8 mouse cellular contexts compared by ENCODE assay signal in the genomic region with DNA sequence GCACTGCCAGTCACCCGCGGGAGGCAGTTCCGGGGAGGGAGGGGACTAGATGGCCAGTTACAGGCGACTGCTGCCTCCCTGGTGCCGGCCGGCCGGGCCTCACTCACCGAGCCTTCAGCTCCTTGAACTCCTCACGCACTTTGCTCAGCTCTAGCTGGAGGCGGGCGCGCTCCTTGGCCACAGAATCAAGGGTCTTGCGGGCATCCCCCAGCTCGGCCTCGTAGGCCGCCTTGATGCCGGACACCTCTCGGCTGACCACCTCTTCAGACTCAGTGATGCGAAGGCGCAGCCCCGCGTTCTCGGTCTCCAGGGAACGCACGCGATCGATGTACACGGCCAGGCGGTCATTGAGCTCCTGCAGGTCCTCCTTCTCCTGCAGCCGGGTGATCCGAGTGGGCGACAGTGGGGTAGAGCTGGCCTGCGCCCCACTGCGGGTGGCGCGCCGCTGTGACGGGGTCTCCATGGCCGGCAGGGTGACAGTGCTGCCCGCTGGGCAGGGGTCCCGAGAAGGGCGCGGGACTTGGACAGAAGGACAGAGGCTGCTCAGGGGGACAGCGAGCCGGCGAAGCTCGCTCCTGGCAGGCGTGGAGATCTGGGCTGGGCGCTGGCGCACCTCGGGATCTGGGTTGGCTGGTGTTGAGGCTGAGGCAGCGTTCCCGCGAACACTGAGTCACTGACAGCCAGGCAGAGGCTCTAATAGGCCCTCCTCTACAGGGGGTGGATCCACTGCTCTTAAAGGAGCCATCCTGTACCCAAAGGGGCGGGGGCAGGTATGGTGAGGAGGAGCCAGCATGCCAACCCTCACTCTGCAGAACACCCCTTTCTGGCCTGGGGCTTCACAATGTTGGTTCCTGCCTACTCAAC. TPM values are rescaled to one million over a fixed set of nuclear protein-coding genes. Genes with fewer than 3 reads are reported as not detected.
A peak's percentile ranks its signal among the peaks of the same experiment; 100 is the strongest.
DNase-seq lines count a peak whose midpoint lies in the region; ATAC-seq and TF ChIP-seq lines count a peak whose summit lies in the region.

No protein-coding gene starts in this region.

- peak; percentile 79 for ATAC-seq in embryonic facial prominence, embryonic 11.5 days (replicated peaks; ENCODE audit: insufficient number of reproducible peaks, low FRiP score, low TSS enrichment, low read depth)
- ATAC-seq in granulocyte monocyte progenitor cell, adult 5-6 weeks (replicated peaks; ENCODE audit: poor library complexity, severe bottlenecking) = peak; percentile 44
- ATAC-seq in intestine, postnatal 0 days = peak; percentile 93

- H3K4me3 ChIP-seq in embryonic facial prominence, embryonic 11.5 days (ENCODE audit: low read depth, low read length) = peak overlapping the region; percentile 60
- H3K4me3 ChIP-seq in intestine, postnatal 0 days (ENCODE audit: low read depth, low read length) = peak overlapping the region; percentile 61
- peak overlapping the region; percentile 71 for H3K4me3 ChIP-seq in small intestine, adult 2 months (ENCODE audit: low read depth, low read length)

- peak; percentile 97 for TF ChIP-seq POLR2A in small intestine, adult 2 months (IDR thresholded peaks at IDR 0.05; ENCODE audit: low read depth, low read length)

- peak overlapping the region; percentile 56 for H3K9ac ChIP-seq in embryonic facial prominence, embryonic 11.5 days (replicated peaks; ENCODE audit: low read length)
- H3K9ac ChIP-seq in intestine, postnatal 0 days (ENCODE audit: low read depth, low read length) = peak overlapping the region; percentile 69

- WGBS in embryonic facial prominence, embryonic 11.5 days = 2% methylated on average over 54 of the region's 55 CpGs
- under 1% methylated on average over 55 of the region's 55 CpGs for WGBS in intestine, postnatal 0 days
- under 1% methylated on average over 55 of the region's 55 CpGs for WGBS in small intestine, adult 2 months

- peak overlapping the region; percentile 100 for H3K4me2 ChIP-seq in embryonic facial prominence, embryonic 11.5 days (ENCODE audit: low read depth, low read length)
- H3K4me2 ChIP-seq in intestine, postnatal 0 days (replicated peaks; ENCODE audit: low read depth) = peak overlapping the region; percentile 86

- peaks cover 8% of the 10 kb centered on the region; the same call in 1 of the 2 replicates for H3K4me1 ChIP-seq in embryonic facial prominence, embryonic 11.5 days (ENCODE audit: control insufficient read depth, insufficient read depth, low read length)
- peaks cover 7% of the 10 kb centered on the region for H3K4me1 ChIP-seq in intestine, postnatal 0 days (replicated peaks; ENCODE audit: control insufficient read depth, insufficient read depth, low read length)
- H3K4me1 ChIP-seq in small intestine, adult 2 months (ENCODE audit: control insufficient read depth, insufficient read depth, insufficient read length, low read length) = peaks cover 23% of the 10 kb centered on the region

- intact Hi-C loops in left cerebral cortex, postnatal 36 days (cut with DNase I) = no loop called here

- H3K27me3 ChIP-seq in embryonic facial prominence, embryonic 11.5 days (ENCODE audit: control insufficient read depth, insufficient read depth, low read length) = 0 out of 2 replicates have a peak, but pooled peaks cover 3% of the 10 kb centered on the region
- no peaks in the 10 kb centered on the region for H3K27me3 ChIP-seq in intestine, postnatal 0 days (replicated peaks; ENCODE audit: control insufficient read depth, insufficient read depth, low read length)
- H3K27me3 ChIP-seq in small intestine, adult 2 months (ENCODE audit: control insufficient read depth, insufficient read depth, low read length) = no peaks in the 10 kb centered on the region

- H3K27ac ChIP-seq in embryonic facial prominence, embryonic 11.5 days (replicated peaks; ENCODE audit: low read depth, low read length) = 0 out of 2 replicates have a peak overlapping the region, but pooled peaks have one; percentile 13
- H3K27ac ChIP-seq in intestine, postnatal 0 days (ENCODE audit: low read depth, low read length) = peak overlapping the region; percentile 83
- peak overlapping the region; percentile 79 for H3K27ac ChIP-seq in small intestine, adult 2 months (ENCODE audit: insufficient read depth, low read depth, low read length)

- no peaks in the 10 kb centered on the region for H3K36me3 ChIP-seq in embryonic facial prominence, embryonic 11.5 days (replicated peaks; ENCODE audit: control insufficient read depth, insufficient read depth, low read depth, low read length)
- H3K36me3 ChIP-seq in intestine, postnatal 0 days (ENCODE audit: control insufficient read depth, insufficient read depth) = peaks cover 5% of the 10 kb centered on the region; the same call in 1 of the 2 replicates
- H3K36me3 ChIP-seq in small intestine, adult 2 months (ENCODE audit: control insufficient read depth, insufficient read depth, low read length) = peaks cover 6% of the 10 kb centered on the region; the same call in 1 of the 2 replicates

- no peaks in the 10 kb centered on the region for H3K9me3 ChIP-seq in embryonic facial prominence, embryonic 11.5 days (replicated peaks; ENCODE audit: control insufficient read depth, low read length)
- H3K9me3 ChIP-seq in intestine, postnatal 0 days (ENCODE audit: control insufficient read depth) = no peaks in the 10 kb centered on the region

- DNase-seq in 3134 (ENCODE audit: extremely low read depth, insufficient read length, low spot score) = peak; percentile 94
- peak; percentile 94 for DNase-seq in adrenal gland, postnatal 25 days
- DNase-seq in embryonic facial prominence, embryonic 11.5 days (ENCODE audit: low spot score) = peak; percentile 80
- peak; percentile 93 for DNase-seq in left cerebral cortex, postnatal 36 days (ENCODE audit: low spot score in 2 of 2)
- DNase-seq in mesoderm, embryonic 11.5 days (ENCODE audit: low read depth, low spot score) = peak; percentile 70

- TF ChIP-seq CTCF in intestine, postnatal 0 days (IDR thresholded peaks at IDR 0.05; ENCODE audit: low read depth) = no peak
- TF ChIP-seq CTCF in small intestine, adult 2 months (IDR thresholded peaks at IDR 0.05; ENCODE audit: extremely low read depth, insufficient read length, insufficient replicate concordance, low read depth, low read length) = no peak

RNA-seq across cellular contexts. Expression of a gene that starts 6.9 kb away (rescaled TPM):
- total RNA-seq in adrenal gland, postnatal 25 days (2021) = 90.6 and 91.1 TPM in 2 replicates
- 28.7 and 30.5 TPM in 2 replicates for polyA plus RNA-seq in embryonic facial prominence, embryonic 11.5 days (2014; fragmentation: Nextera tagmentation; extraction: Ambion mirVana)
- not detected in 2 replicates for total RNA-seq in granulocyte monocyte progenitor cell, adult 5-6 weeks (2014; fragmentation: Nextera tagmentation)
- 0.41 and 1.6 TPM in 2 replicates for total RNA-seq in granulocyte monocyte progenitor cell, adult 5-6 weeks (2017)
- 92.5 and 96.5 TPM in 2 replicates for polyA plus RNA-seq in intestine, postnatal 0 days (2015; fragmentation: Nextera tagmentation; extraction: Ambion mirVana)
- total RNA-seq in left cerebral cortex, postnatal 36 days (2021) = 10 to 100 TPM; 47.1 to 57.3 TPM
- 209 and 353 TPM in 2 replicates for polyA plus RNA-seq in small intestine, adult 2 months (2012; rRNA removed)

RNA-seq across cellular contexts. Expression of a gene that starts 29.3 kb away (rescaled TPM):
- total RNA-seq in adrenal gland, postnatal 25 days (2021) = 3.3 and 3.5 TPM in 2 replicates
- 40.1 and 41.0 TPM in 2 replicates for polyA plus RNA-seq in embryonic facial prominence, embryonic 11.5 days (2014; fragmentation: Nextera tagmentation; extraction: Ambion mirVana)
- 3.8 and 5.1 TPM in 2 replicates for total RNA-seq in granulocyte monocyte progenitor cell, adult 5-6 weeks (2014; fragmentation: Nextera tagmentation)
- 1.7 and 2.5 TPM in 2 replicates for total RNA-seq in granulocyte monocyte progenitor cell, adult 5-6 weeks (2017)
- polyA plus RNA-seq in intestine, postnatal 0 days (2015; fragmentation: Nextera tagmentation; extraction: Ambion mirVana) = 2.8 TPM in 2 replicates
- 1 to 10 TPM; 2.6 to 2.9 TPM for total RNA-seq in left cerebral cortex, postnatal 36 days (2021)
- 0.41 and 0.60 TPM in 2 replicates for polyA plus RNA-seq in small intestine, adult 2 months (2012; rRNA removed)

RNA-seq across cellular contexts. Expression of a gene that starts 41.9 kb away (rescaled TPM):
- 6.0 and 6.2 TPM in 2 replicates for total RNA-seq in adrenal gland, postnatal 25 days (2021)
- 5.3 and 6.5 TPM in 2 replicates for polyA plus RNA-seq in embryonic facial prominence, embryonic 11.5 days (2014; fragmentation: Nextera tagmentation; extraction: Ambion mirVana)
- 24.0 and 38.5 TPM in 2 replicates for total RNA-seq in granulocyte monocyte progenitor cell, adult 5-6 weeks (2014; fragmentation: Nextera tagmentation)
- total RNA-seq in granulocyte monocyte progenitor cell, adult 5-6 weeks (2017) = 25.1 and 35.7 TPM in 2 replicates
- 93.1 and 101 TPM in 2 replicates for polyA plus RNA-seq in intestine, postnatal 0 days (2015; fragmentation: Nextera tagmentation; extraction: Ambion mirVana)
- 10 to 100 TPM; 52.2 to 66.7 TPM for total RNA-seq in left cerebral cortex, postnatal 36 days (2021)
- 137 and 321 TPM in 2 replicates for polyA plus RNA-seq in small intestine, adult 2 months (2012; rRNA removed)

RNA-seq across cellular contexts. Expression of a gene that starts 45.2 kb away (rescaled TPM):
- total RNA-seq in adrenal gland, postnatal 25 days (2021) = not detected in 2 replicates
- polyA plus RNA-seq in embryonic facial prominence, embryonic 11.5 days (2014; fragmentation: Nextera tagmentation; extraction: Ambion mirVana) = 3.7 and 4.0 TPM in 2 replicates
- total RNA-seq in granulocyte monocyte progenitor cell, adult 5-6 weeks (2014; fragmentation: Nextera tagmentation) = 1.0 and 1.2 TPM in 2 replicates
- total RNA-seq in granulocyte monocyte progenitor cell, adult 5-6 weeks (2017) = not detected in 2 replicates
- polyA plus RNA-seq in intestine, postnatal 0 days (2015; fragmentation: Nextera tagmentation; extraction: Ambion mirVana) = 79.5 and 89.2 TPM in 2 replicates
- not detected for total RNA-seq in left cerebral cortex, postnatal 36 days (2021)
- polyA plus RNA-seq in small intestine, adult 2 months (2012; rRNA removed) = 132 and 184 TPM in 2 replicates

RNA-seq across cellular contexts. Expression of a gene that starts 50.0 kb away (rescaled TPM):
- 148 and 150 TPM in 2 replicates for total RNA-seq in adrenal gland, postnatal 25 days (2021)
- polyA plus RNA-seq in embryonic facial prominence, embryonic 11.5 days (2014; fragmentation: Nextera tagmentation; extraction: Ambion mirVana) = 77.4 and 82.0 TPM in 2 replicates
- 60.7 and 74.3 TPM in 2 replicates for total RNA-seq in granulocyte monocyte progenitor cell, adult 5-6 weeks (2014; fragmentation: Nextera tagmentation)
- 102 and 122 TPM in 2 replicates for total RNA-seq in granulocyte monocyte progenitor cell, adult 5-6 weeks (2017)
- polyA plus RNA-seq in intestine, postnatal 0 days (2015; fragmentation: Nextera tagmentation; extraction: Ambion mirVana) = 171 and 183 TPM in 2 replicates
- total RNA-seq in left cerebral cortex, postnatal 36 days (2021) = 100 to 1,000 TPM; 103 to 106 TPM
- 99.8 and 167 TPM in 2 replicates for polyA plus RNA-seq in small intestine, adult 2 months (2012; rRNA removed)

Comparison
In these comparisons a context has a peak if more than half of its experiments do, and no peak if none do; other contexts are left out.
1. Peak in every context shown above with its lines: DNase-seq, ATAC-seq, H3K4me3 ChIP-seq and H3K27ac ChIP-seq.
2. H3K27ac ChIP-seq: peak in every context shown above with its lines; median percentile 83 in intestine, postnatal 0 days; 79 in small intestine, adult 2 months; 13 in embryonic facial prominence, embryonic 11.5 days.
3. RNA of a gene that starts 6.9 kb away (total RNA-seq): 90.6 to 91.1 TPM in adrenal gland, postnatal 25 days and 47.1 to 57.3 TPM in left cerebral cortex, postnatal 36 days; 0.41 to 1.6 TPM in granulocyte monocyte progenitor cell, adult 5-6 weeks; every median in the first group is over 10 times any median in the second.